Mouse (Mus musculus): Measurements from ENCODE around the gene Sema4d. TPM values are rescaled to one million over a fixed set of nuclear protein-coding genes. Genes with fewer than 3 reads are reported as not detected.

Gene Sema4d
- polyA plus RNA-seq, 1 experiment from 2014 or later: 6.7 TPM

DNA sequence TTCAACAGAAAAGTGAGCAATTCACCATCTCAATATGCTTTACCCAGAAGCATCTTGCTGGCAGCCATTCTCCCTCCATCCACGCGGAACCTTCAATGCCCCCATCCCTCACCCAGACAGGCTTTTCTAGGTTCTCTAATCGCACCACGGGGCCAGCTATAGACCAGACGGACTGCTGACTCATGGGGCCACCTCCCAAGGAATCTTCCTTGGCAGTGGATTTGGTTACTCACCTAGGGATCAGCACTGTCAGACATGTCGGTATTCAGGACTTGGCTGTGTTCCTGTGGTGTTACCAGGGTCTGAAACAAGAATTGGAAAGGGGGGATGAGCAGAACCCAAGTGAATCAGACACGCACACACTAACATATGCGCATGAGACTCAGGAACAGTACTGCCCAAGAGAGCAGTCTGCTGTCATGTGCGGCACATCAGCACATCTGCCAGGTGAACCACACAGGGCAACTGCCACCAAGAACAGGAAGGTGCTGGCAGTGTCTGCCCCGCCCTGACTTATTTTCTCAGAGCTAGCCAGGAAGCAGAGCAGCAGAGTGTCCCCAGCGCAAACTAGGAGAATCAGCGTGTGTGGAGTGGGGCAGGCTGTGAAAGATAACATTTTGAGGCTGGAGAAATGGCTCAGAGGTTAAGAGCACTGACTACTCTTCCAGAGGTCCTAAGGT lies 30.4 kb downstream of the Sema4d start:
- Histone ChIP-seq H3K4me1 (replicated peaks; ENCODE audit: control insufficient read depth, insufficient read depth) (no peaks in the 10 kb centered on the region), H3K9ac (ENCODE audit: low read length) (no peak overlapping the region), H3K27me3 (ENCODE audit: control insufficient read depth, insufficient read depth, low read length) (no peaks in the 10 kb centered on the region), H3K4me3 (ENCODE audit: low read depth, low read length) (no peak overlapping the region), H3K36me3 (ENCODE audit: control insufficient read depth, insufficient read depth, low read length) (no peaks in the 10 kb centered on the region), H3K4me2 (replicated peaks; ENCODE audit: low read depth) (no peak overlapping the region), H3K27ac (replicated peaks) (peak overlapping the region; percentile 61), H3K9me3 (ENCODE audit: control insufficient read depth, low read length) (no peaks in the 10 kb centered on the region)
- ATAC-seq (ENCODE audit: low FRiP score, low TSS enrichment) (no peak), DNase-seq (ENCODE audit: low spot score) (no peak)
- 60% methylated on average over 12 of the region's 12 CpGs for WGBS
- TF ChIP-seq CTCF (IDR thresholded peaks at IDR 0.05; ENCODE audit: low read depth): no peak
- no peak for TF ChIP-seq EP300 (optimal IDR thresholded peaks at IDR 0.05)

DNA sequence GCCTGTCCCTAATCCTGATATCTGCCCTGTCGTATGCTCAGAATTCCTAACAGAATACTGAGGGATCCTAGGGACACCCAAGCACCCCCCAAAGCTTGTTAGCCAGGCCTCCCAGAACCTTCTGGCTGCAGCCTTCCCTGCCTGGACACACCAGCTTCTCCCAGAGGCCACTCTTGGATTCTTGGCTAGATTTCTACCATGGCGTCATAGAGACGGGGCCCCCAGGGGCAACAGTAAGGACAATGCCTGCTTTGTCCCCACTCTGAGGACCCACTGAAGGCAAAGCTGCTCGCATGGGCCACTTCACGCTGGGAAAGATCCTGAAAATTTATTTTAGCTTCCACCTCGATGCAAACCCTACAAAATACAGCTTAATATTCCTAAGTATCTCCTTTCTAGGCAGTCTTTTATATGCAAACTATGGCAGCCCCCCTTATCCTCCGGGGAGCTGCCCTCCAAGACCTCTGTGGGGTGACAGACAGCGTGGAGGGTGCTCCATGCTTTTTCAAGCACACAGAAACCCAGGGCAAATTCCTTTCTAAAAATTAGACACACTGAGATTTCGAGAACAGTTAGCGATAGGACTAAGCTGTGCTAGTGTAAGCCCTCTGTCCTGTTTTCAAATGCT lies 32.2 kb downstream of the Sema4d start:
- Histone ChIP-seq H3K9me3 (ENCODE audit: control insufficient read depth, low read length) (no peaks in the 10 kb centered on the region), H3K36me3 (ENCODE audit: control insufficient read depth, insufficient read depth, low read length) (no peaks in the 10 kb centered on the region), H3K4me2 (replicated peaks; ENCODE audit: low read depth) (no peak overlapping the region), H3K27ac (replicated peaks) (no peak overlapping the region; the same call in 1 of the 2 replicates), H3K4me3 (ENCODE audit: low read depth, low read length) (no peak overlapping the region), H3K4me1 (replicated peaks; ENCODE audit: control insufficient read depth, insufficient read depth) (0 out of 2 replicates have a peak, but pooled peaks cover 3% of the 10 kb centered on the region), H3K27me3 (ENCODE audit: control insufficient read depth, insufficient read depth, low read length) (no peaks in the 10 kb centered on the region), H3K9ac (ENCODE audit: low read length) (no peak overlapping the region)
- DNase-seq (ENCODE audit: low spot score): no peak
- WGBS: 73% methylated on average over 10 of the region's 10 CpGs
- TF ChIP-seq CTCF (IDR thresholded peaks at IDR 0.05; ENCODE audit: low read depth): no peak
- TF ChIP-seq EP300 (optimal IDR thresholded peaks at IDR 0.05): no peak
- ATAC-seq (ENCODE audit: low FRiP score, low TSS enrichment): no peak

DNA sequence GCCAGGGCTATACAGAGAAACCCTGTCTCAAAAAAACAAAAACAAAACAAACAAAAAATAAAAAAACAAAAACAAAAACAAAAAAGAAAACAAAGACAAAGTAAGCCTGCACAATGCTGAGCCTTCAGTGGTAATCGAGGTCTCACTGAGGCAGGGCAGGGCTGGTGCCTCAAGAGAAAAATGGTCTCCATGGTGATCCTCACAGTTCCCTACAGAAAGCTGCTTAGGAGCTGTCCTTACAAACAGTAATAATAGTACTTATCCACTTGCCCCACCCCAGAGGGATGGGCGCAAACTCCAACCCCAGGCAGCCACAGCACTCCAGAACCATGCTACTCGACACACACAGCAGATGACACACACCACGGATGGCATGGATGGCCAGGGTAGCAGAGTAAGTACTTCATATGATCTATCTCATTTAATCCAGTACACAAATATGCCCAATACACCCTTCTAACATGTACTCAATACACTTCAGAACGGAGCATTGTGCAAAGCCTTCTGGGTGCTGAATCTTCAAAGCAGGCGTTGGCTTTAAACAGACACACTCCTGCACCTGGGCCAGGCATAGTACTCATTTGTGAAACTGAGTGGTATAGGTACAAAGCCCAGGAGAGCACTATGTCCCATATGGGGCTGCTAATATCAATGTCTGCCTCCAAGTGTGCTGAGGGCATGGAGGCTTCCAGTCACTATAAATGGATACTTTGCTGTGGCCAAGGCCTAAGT lies 34.1 kb downstream of the Sema4d start:
- no peaks in the 10 kb centered on the region for H3K36me3 ChIP-seq (ENCODE audit: control insufficient read depth, insufficient read depth, low read length)
- WGBS: 89% methylated on average over 6 of the region's 6 CpGs
- no peak overlapping the region for H3K27ac ChIP-seq (replicated peaks)
- H3K4me3 ChIP-seq (ENCODE audit: low read depth, low read length): no peak overlapping the region
- H3K4me2 ChIP-seq (replicated peaks; ENCODE audit: low read depth): no peak overlapping the region
- ATAC-seq (ENCODE audit: low FRiP score, low TSS enrichment) (no peak), DNase-seq (ENCODE audit: low spot score) (no peak)
- TF ChIP-seq EP300 (optimal IDR thresholded peaks at IDR 0.05) (no peak), CTCF (IDR thresholded peaks at IDR 0.05; ENCODE audit: low read depth) (no peak)
- H3K9ac ChIP-seq (ENCODE audit: low read length): no peak overlapping the region
- H3K4me1 ChIP-seq (replicated peaks; ENCODE audit: control insufficient read depth, insufficient read depth): 0 out of 2 replicates have a peak, but pooled peaks cover 5% of the 10 kb centered on the region
- H3K27me3 ChIP-seq (ENCODE audit: control insufficient read depth, insufficient read depth, low read length): no peaks in the 10 kb centered on the region
- no peaks in the 10 kb centered on the region for H3K9me3 ChIP-seq (ENCODE audit: control insufficient read depth, low read length)

DNA sequence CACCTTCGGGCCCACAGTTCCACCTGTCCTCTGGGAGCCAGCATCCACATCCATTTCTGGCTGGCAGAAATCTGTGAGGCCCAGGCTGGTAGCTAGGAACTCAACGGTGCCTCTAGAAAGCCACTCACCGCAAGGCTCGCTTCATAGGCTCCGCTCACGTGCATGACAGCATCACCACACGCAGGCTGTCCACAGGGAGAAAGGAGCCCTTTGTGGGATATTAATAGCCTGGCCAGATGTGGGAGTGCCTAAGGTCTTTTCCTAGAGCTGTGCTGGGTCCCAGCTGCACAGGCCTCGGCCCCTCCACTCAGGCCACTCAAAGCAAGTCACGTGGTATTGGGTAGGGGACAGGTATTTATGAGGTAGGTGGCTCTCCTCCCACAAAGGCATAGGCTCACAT lies 35.1 kb downstream of the Sema4d start:
- DNase-seq (ENCODE audit: low spot score) (no peak), ATAC-seq (ENCODE audit: low FRiP score, low TSS enrichment) (no peak)
- no peaks in the 10 kb centered on the region for H3K27me3 ChIP-seq (ENCODE audit: control insufficient read depth, insufficient read depth, low read length)
- H3K36me3 ChIP-seq (ENCODE audit: control insufficient read depth, insufficient read depth, low read length): no peaks in the 10 kb centered on the region
- H3K4me2 ChIP-seq (replicated peaks; ENCODE audit: low read depth): no peak overlapping the region
- H3K27ac ChIP-seq (replicated peaks): no peak overlapping the region
- no peaks in the 10 kb centered on the region for H3K9me3 ChIP-seq (ENCODE audit: control insufficient read depth, low read length)
- H3K9ac ChIP-seq (ENCODE audit: low read length): no peak overlapping the region
- H3K4me3 ChIP-seq (ENCODE audit: low read depth, low read length): no peak overlapping the region
- TF ChIP-seq CTCF (IDR thresholded peaks at IDR 0.05; ENCODE audit: low read depth) (no peak), EP300 (optimal IDR thresholded peaks at IDR 0.05) (no peak)
- H3K4me1 ChIP-seq (replicated peaks; ENCODE audit: control insufficient read depth, insufficient read depth): 0 out of 2 replicates have a peak, but pooled peaks cover 5% of the 10 kb centered on the region
- 79% methylated on average over 9 of the region's 9 CpGs for WGBS

DNA sequence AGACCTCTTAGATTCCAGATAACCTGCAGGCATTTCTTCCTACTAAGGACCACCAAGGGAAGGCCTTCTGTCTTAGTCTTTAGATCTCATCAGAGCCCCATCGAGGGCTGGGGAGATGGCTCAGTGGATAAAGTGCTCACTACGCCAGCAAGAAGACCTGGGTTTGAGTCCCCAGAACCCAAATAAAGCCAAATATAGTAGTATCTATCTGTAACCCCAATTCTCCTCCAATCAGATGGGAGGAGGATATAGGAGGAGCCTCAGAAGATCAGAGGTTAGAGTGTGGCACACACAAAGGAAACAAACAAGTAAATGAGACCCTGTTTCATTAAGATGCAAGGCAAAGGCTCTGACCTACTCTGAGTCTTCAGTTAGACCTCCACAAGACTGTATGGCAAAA lies 36.4 kb downstream of the Sema4d start:
- no peaks in the 10 kb centered on the region for H3K27me3 ChIP-seq (ENCODE audit: control insufficient read depth, insufficient read depth, low read length)
- H3K4me2 ChIP-seq (replicated peaks; ENCODE audit: low read depth): no peak overlapping the region
- H3K4me1 ChIP-seq (replicated peaks; ENCODE audit: control insufficient read depth, insufficient read depth): 0 out of 2 replicates have a peak, but pooled peaks cover 5% of the 10 kb centered on the region
- no peak overlapping the region for H3K9ac ChIP-seq (ENCODE audit: low read length)
- ATAC-seq (ENCODE audit: low FRiP score, low TSS enrichment) (no peak), DNase-seq (ENCODE audit: low spot score) (no peak)
- H3K4me3 ChIP-seq (ENCODE audit: low read depth, low read length): no peak overlapping the region
- 60% methylated on average over 2 of the region's 2 CpGs for WGBS
- TF ChIP-seq CTCF (IDR thresholded peaks at IDR 0.05; ENCODE audit: low read depth): no peak
- no peak for TF ChIP-seq EP300 (optimal IDR thresholded peaks at IDR 0.05)
- H3K36me3 ChIP-seq (ENCODE audit: control insufficient read depth, insufficient read depth, low read length): no peaks in the 10 kb centered on the region
- H3K9me3 ChIP-seq (ENCODE audit: control insufficient read depth, low read length): no peaks in the 10 kb centered on the region
- H3K27ac ChIP-seq (replicated peaks): peak overlapping the region; percentile 89
